In genomic region chr2:18672133-18672765, GRCm38 (mm10) we compare ENCODE assay signal across 8 mouse cellular contexts. TPM values are rescaled to one million over a fixed set of nuclear protein-coding genes. Genes with fewer than 3 reads are reported as not detected.
DNase-seq lines count a peak whose midpoint lies in the region; ATAC-seq and TF ChIP-seq lines count a peak whose summit lies in the region.

TSS of gene Commd3 (plus strand) at chr2:18672384.

- peak; percentile 89 for TF ChIP-seq POLR2A in cortical plate, adult 2 months (IDR thresholded peaks at IDR 0.05; ENCODE audit: extremely low read depth, insufficient read depth, low read length)

- peak; percentile 98 for DNase-seq in gastrocnemius, postnatal 10 days
- DNase-seq in induced T-regulatory cell, adult 2 months (ENCODE audit: low read depth) = peak; percentile 94
- DNase-seq in left cerebral cortex, postnatal 10 days (ENCODE audit: extremely low spot score in 1 of 2, low spot score in 2 of 2) = peak; percentile 90 to 94
- peak; percentile 95 for DNase-seq in right cerebral cortex, postnatal 10 days (ENCODE audit: low spot score in 2 of 2)
- peak; percentile 95 for DNase-seq in urinary bladder, postnatal 14 days (ENCODE audit: low spot score)

- H3K4me3 ChIP-seq in cortical plate, adult 2 months (ENCODE audit: insufficient read depth, low read length) = peak within 1 kb of the TSS; percentile 84

- peak; percentile 91 for ATAC-seq in activated CD4-positive, CD25-positive, alpha-beta regulatory T cell, adult 4 months
- ATAC-seq in megakaryocyte progenitor cell, adult 5-6 weeks (replicated peaks; ENCODE audit: poor library complexity) = peak; percentile 82

- no peaks in the 10 kb centered on the region for H3K4me1 ChIP-seq in cortical plate, adult 2 months (ENCODE audit: control insufficient read depth, insufficient read depth, low read length)

- peak within 1 kb of the TSS; percentile 96 for H3K27ac ChIP-seq in cortical plate, adult 2 months (ENCODE audit: insufficient read depth, low read length)

- no peak for TF ChIP-seq CTCF in cortical plate, adult 2 months (IDR thresholded peaks at IDR 0.05; ENCODE audit: extremely low read depth, insufficient read depth, low read length)

- intact Hi-C loops in left cerebral cortex, postnatal 10 days (cut with DNase I) = loop anchor here (5.0 to 10.0 kb wide), 4 partner anchors 280 to 617 kb away; partner anchors contain the start of genes 4930426L09Rik, Dnajc1, Mllt10 and Pip4k2a

RNA-seq across cellular contexts. Expression of gene Commd3, which starts in this region (rescaled TPM):
- polyA plus RNA-seq in activated CD4-positive, CD25-positive, alpha-beta regulatory T cell, adult 4 months (2017; shearing (Covaris generic)) = 100 to 1,000 TPM; 210 to 227 TPM
- polyA plus RNA-seq in cortical plate, adult 2 months (2012; rRNA removed) = 117 and 125 TPM in 2 replicates
- total RNA-seq in gastrocnemius, postnatal 10 days (2021) = 100 to 1,000 TPM; 124 to 130 TPM
- 100 to 1,000 TPM; 116 to 117 TPM for total RNA-seq in left cerebral cortex, postnatal 10 days (2021)
- 139 and 147 TPM in 2 replicates for total RNA-seq in megakaryocyte progenitor cell, adult 5-6 weeks (2015)
- total RNA-seq in megakaryocyte progenitor cell, adult 5-6 weeks (2017) = 169 and 175 TPM in 2 replicates

Comparison
In these comparisons a context has a peak if more than half of its experiments do, and no peak if none do; other contexts are left out.
1. Peak in every context shown above with its lines: DNase-seq, ATAC-seq, H3K4me3 ChIP-seq and H3K27ac ChIP-seq.